Mouse (Mus musculus): ENCODE data around the gene Dnajb12. TPM values are rescaled to one million over a fixed set of nuclear protein-coding genes. Genes with fewer than 3 reads are reported as not detected.
A peak's percentile ranks its signal among the peaks of the same experiment; 100 is the strongest.

Gene Dnajb12
- polyA plus RNA-seq, 1 experiment from 2014 or later = 28.7 TPM

DNA sequence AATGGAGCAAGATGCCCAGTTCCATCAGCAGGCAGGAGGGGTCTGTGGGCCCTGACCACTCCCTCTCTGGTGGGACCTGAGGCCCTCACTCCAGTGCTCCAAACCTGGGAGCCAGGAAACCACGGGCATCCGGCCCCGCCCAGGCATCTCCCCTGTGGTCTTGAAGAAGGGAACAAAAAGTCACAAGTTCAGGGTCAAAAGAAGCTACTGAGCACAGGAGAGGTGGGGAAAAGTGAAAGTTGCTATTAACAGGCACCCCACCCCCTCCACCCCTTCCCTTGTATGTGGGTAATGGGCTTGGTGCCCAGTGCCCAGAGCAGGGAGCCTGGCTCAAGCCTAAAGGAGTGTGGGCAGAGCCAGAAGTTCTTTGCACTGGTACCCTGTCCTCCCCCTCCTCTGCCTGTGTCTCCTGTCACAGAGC is 17.6 kb downstream of the Dnajb12 start:
- H3K9ac ChIP-seq (ENCODE audit: low read depth, low read length) = 0 out of 2 replicates have a peak overlapping the region, but pooled peaks have one; percentile 9
- DNase-seq (ENCODE audit: low spot score) (no peak), ATAC-seq (ENCODE audit: low read depth) (no peak)
- no peak overlapping the region for H3K4me3 ChIP-seq (ENCODE audit: low read depth, low read length)
- H3K4me2 ChIP-seq (ENCODE audit: low read depth, low read length) = no peak overlapping the region
- H3K27me3 ChIP-seq (replicated peaks; ENCODE audit: control insufficient read depth, insufficient read depth, low read length) = no peaks in the 10 kb centered on the region
- no peaks in the 10 kb centered on the region for H3K9me3 ChIP-seq (ENCODE audit: control insufficient read depth, low read length)
- peaks cover 33% of the 10 kb centered on the region for H3K4me1 ChIP-seq (ENCODE audit: control insufficient read depth, insufficient read depth, low read length)
- WGBS = 72% methylated on average over 3 of the region's 3 CpGs
- H3K27ac ChIP-seq (replicated peaks; ENCODE audit: low read depth, low read length) = peak overlapping the region; percentile 78
- peaks cover 63% of the 10 kb centered on the region for H3K36me3 ChIP-seq (ENCODE audit: control insufficient read depth, insufficient read depth, low read length)

DNA sequence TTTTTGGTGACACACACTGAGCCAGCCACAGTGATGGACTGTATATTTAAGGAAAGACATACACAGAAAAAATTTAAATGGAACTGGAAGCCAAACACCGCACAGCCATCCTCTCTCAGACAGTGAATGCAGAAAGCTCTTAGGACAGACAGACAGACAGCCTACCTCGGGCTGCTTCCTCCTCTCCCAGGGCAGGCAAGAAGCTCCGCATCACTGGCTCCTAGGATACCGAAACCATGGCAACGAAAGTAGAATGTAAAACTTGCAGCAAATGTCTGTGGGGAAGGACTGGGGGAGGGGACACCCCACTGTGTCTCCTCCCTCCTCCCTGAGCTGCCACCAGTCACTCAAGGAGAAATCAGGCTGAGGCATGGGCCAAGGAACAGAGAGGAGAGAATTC is 18.2 kb downstream of the Dnajb12 start:
- WGBS = 35% methylated on average over 5 of the region's 5 CpGs
- no peak overlapping the region for H3K4me3 ChIP-seq (ENCODE audit: low read depth, low read length)
- no peak overlapping the region for H3K4me2 ChIP-seq (ENCODE audit: low read depth, low read length)
- 0 out of 2 replicates have a peak overlapping the region, but pooled peaks have one; percentile 9 for H3K9ac ChIP-seq (ENCODE audit: low read depth, low read length)
- H3K27me3 ChIP-seq (replicated peaks; ENCODE audit: control insufficient read depth, insufficient read depth, low read length) = no peaks in the 10 kb centered on the region
- peak; percentile 82 for DNase-seq (ENCODE audit: low spot score)
- H3K27ac ChIP-seq (replicated peaks; ENCODE audit: low read depth, low read length) = peak overlapping the region; percentile 78
- peaks cover 39% of the 10 kb centered on the region for H3K4me1 ChIP-seq (ENCODE audit: control insufficient read depth, insufficient read depth, low read length)
- no peaks in the 10 kb centered on the region for H3K9me3 ChIP-seq (ENCODE audit: control insufficient read depth, low read length)
- no peak for ATAC-seq (ENCODE audit: low read depth)
- H3K36me3 ChIP-seq (ENCODE audit: control insufficient read depth, insufficient read depth, low read length) = peaks cover 58% of the 10 kb centered on the region

DNA sequence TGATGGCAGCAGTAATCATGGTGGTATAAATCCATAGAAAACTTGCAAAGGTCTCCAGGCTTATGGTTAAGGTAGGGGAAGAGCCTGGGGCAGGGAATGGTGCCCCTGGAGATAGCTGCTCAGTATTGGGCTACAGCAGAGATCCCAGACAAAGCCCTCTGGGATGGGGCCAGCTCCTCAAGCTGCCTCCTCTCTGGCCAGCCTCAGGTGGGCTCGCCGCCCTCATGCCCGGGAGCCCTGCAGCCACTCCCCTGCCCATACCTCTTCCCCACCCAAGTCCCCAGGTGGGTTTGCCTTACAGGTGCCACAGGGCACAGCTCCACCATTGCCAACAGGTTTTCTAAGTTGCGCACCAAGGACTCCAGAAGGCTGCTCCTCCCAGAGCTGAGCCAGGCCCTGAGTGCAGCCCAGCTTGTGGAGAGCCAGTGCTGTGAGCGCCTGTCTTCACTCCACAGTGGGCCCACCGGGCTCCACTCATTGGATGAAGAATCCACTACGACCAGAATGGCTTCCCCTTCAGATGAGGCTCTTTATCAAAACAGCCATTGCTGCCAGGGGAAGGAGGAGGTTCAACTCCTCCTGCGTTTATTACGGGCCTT is 18.9 kb downstream of the Dnajb12 start:
- no peak for ATAC-seq (ENCODE audit: low read depth)
- Histone ChIP-seq H3K4me1 (ENCODE audit: control insufficient read depth, insufficient read depth, low read length) (peaks cover 46% of the 10 kb centered on the region), H3K27ac (replicated peaks; ENCODE audit: low read depth, low read length) (peak overlapping the region; percentile 98), H3K9me3 (ENCODE audit: control insufficient read depth, low read length) (no peaks in the 10 kb centered on the region), H3K27me3 (replicated peaks; ENCODE audit: control insufficient read depth, insufficient read depth, low read length) (no peaks in the 10 kb centered on the region), H3K4me2 (ENCODE audit: low read depth, low read length) (no peak overlapping the region), H3K4me3 (ENCODE audit: low read depth, low read length) (no peak overlapping the region), H3K36me3 (ENCODE audit: control insufficient read depth, insufficient read depth, low read length) (peaks cover 52% of the 10 kb centered on the region), H3K9ac (ENCODE audit: low read depth, low read length) (peak overlapping the region; percentile 22; the same call in 1 of the 2 replicates)
- 70% methylated on average over 9 of the region's 9 CpGs for WGBS
- DNase-seq (ENCODE audit: low spot score) = no peak

GRCm38 (mm10) chr10:59898935-59899334 is 19.6 kb downstream of the Dnajb12 start:
- Histone ChIP-seq H3K9me3 (ENCODE audit: control insufficient read depth, low read length) (no peaks in the 10 kb centered on the region), H3K4me1 (ENCODE audit: control insufficient read depth, insufficient read depth, low read length) (peaks cover 51% of the 10 kb centered on the region), H3K36me3 (ENCODE audit: control insufficient read depth, insufficient read depth, low read length) (peaks cover 45% of the 10 kb centered on the region), H3K9ac (ENCODE audit: low read depth, low read length) (peak overlapping the region; percentile 51; the same call in 1 of the 2 replicates), H3K27ac (replicated peaks; ENCODE audit: low read depth, low read length) (peak overlapping the region; percentile 98), H3K4me2 (ENCODE audit: low read depth, low read length) (peak overlapping the region; percentile 43), H3K4me3 (ENCODE audit: low read depth, low read length) (peak overlapping the region; percentile 10; the same call in 1 of the 2 replicates), H3K27me3 (replicated peaks; ENCODE audit: control insufficient read depth, insufficient read depth, low read length) (no peaks in the 10 kb centered on the region)
- DNase-seq (ENCODE audit: low spot score) (no peak), ATAC-seq (ENCODE audit: low read depth) (no peak)
- WGBS = 43% methylated on average over 2 of the region's 2 CpGs

- Histone ChIP-seq H3K27me3 (replicated peaks; ENCODE audit: control insufficient read depth, insufficient read depth, low read length) (no peaks in the 10 kb centered on the region), H3K4me3 (ENCODE audit: low read depth, low read length) (peak overlapping the region; percentile 10; the same call in 1 of the 2 replicates), H3K36me3 (ENCODE audit: control insufficient read depth, insufficient read depth, low read length) (peaks cover 39% of the 10 kb centered on the region), H3K27ac (replicated peaks; ENCODE audit: low read depth, low read length) (peak overlapping the region; percentile 98), H3K9ac (ENCODE audit: low read depth, low read length) (peak overlapping the region; percentile 51), H3K4me1 (ENCODE audit: control insufficient read depth, insufficient read depth, low read length) (peaks cover 51% of the 10 kb centered on the region), H3K4me2 (ENCODE audit: low read depth, low read length) (peak overlapping the region; percentile 43), H3K9me3 (ENCODE audit: control insufficient read depth, low read length) (no peaks in the 10 kb centered on the region)
- 10% methylated on average over 10 of the region's 21 CpGs for WGBS
- peak; percentile 93 for ATAC-seq (ENCODE audit: low read depth)
- DNase-seq (ENCODE audit: low spot score) = peak; percentile 97
Measured at GRCm38 (mm10) chr10:59899341-59900173, 20.2 kb downstream of the Dnajb12 start.

- no peak; the same call in 1 of the 2 replicates for ATAC-seq (ENCODE audit: low read depth)
- 0 out of 2 replicates have a peak overlapping the region, but pooled peaks have one; percentile 51 for H3K9ac ChIP-seq (ENCODE audit: low read depth, low read length)
- peaks cover 51% of the 10 kb centered on the region for H3K4me1 ChIP-seq (ENCODE audit: control insufficient read depth, insufficient read depth, low read length)
- H3K4me3 ChIP-seq (ENCODE audit: low read depth, low read length) = no peak overlapping the region
- H3K4me2 ChIP-seq (ENCODE audit: low read depth, low read length) = peak overlapping the region; percentile 43
- no peaks in the 10 kb centered on the region for H3K9me3 ChIP-seq (ENCODE audit: control insufficient read depth, low read length)
- no peaks in the 10 kb centered on the region for H3K27me3 ChIP-seq (replicated peaks; ENCODE audit: control insufficient read depth, insufficient read depth, low read length)
- no peak for DNase-seq (ENCODE audit: low spot score)
- peaks cover 34% of the 10 kb centered on the region for H3K36me3 ChIP-seq (ENCODE audit: control insufficient read depth, insufficient read depth, low read length)
- 35% methylated on average over 4 of the region's 4 CpGs for WGBS
- H3K27ac ChIP-seq (replicated peaks; ENCODE audit: low read depth, low read length) = peak overlapping the region; percentile 98
Measured at GRCm38 (mm10) chr10:59900174-59900435, 20.7 kb downstream of the Dnajb12 start.

GRCm38 (mm10) chr10:59900939-59901338 is 21.6 kb downstream of the Dnajb12 start:
- Histone ChIP-seq H3K36me3 (ENCODE audit: control insufficient read depth, insufficient read depth, low read length) (peaks cover 26% of the 10 kb centered on the region), H3K4me2 (ENCODE audit: low read depth, low read length) (no peak overlapping the region), H3K27me3 (replicated peaks; ENCODE audit: control insufficient read depth, insufficient read depth, low read length) (no peaks in the 10 kb centered on the region), H3K4me3 (ENCODE audit: low read depth, low read length) (no peak overlapping the region), H3K9me3 (ENCODE audit: control insufficient read depth, low read length) (no peaks in the 10 kb centered on the region), H3K9ac (ENCODE audit: low read depth, low read length) (no peak overlapping the region), H3K4me1 (ENCODE audit: control insufficient read depth, insufficient read depth, low read length) (peaks cover 51% of the 10 kb centered on the region), H3K27ac (replicated peaks; ENCODE audit: low read depth, low read length) (no peak overlapping the region; the same call in 1 of the 2 replicates)
- 54% methylated on average over 4 of the region's 4 CpGs for WGBS
- DNase-seq (ENCODE audit: low spot score) (no peak), ATAC-seq (ENCODE audit: low read depth) (no peak)

DNA sequence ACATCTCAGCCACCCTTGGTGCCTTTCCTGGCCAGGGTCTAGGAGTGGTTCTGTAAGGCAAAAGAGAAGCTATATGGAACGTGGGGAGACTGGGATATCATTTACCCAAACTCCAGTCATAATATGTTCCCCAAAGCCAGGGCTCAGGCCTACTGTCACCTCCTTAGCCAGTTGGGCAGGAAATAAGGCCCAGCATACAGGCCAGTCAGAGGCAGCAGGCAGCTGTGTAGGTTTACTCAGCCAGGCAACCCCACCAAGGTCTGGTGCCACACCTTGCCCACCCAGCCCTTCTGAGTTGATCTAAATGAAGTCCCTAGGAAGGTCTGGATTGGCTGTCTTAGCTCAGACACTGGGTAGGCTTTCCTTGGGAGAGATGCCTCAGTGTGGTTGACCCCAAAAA is 22.1 kb downstream of the Dnajb12 start:
- no peak overlapping the region; the same call in 1 of the 2 replicates for H3K27ac ChIP-seq (replicated peaks; ENCODE audit: low read depth, low read length)

More for the DNA sequence above, 22.1 kb downstream of the Dnajb12 start:
- Histone ChIP-seq H3K4me1 (ENCODE audit: control insufficient read depth, insufficient read depth, low read length) (peaks cover 51% of the 10 kb centered on the region), H3K4me3 (ENCODE audit: low read depth, low read length) (no peak overlapping the region), H3K9me3 (ENCODE audit: control insufficient read depth, low read length) (no peaks in the 10 kb centered on the region), H3K36me3 (ENCODE audit: control insufficient read depth, insufficient read depth, low read length) (peaks cover 21% of the 10 kb centered on the region), H3K27me3 (replicated peaks; ENCODE audit: control insufficient read depth, insufficient read depth, low read length) (no peaks in the 10 kb centered on the region), H3K4me2 (ENCODE audit: low read depth, low read length) (no peak overlapping the region), H3K9ac (ENCODE audit: low read depth, low read length) (no peak overlapping the region)
- DNase-seq (ENCODE audit: low spot score) (no peak), ATAC-seq (ENCODE audit: low read depth) (no peak)
- 76% methylated on average over 1 of the region's 1 CpGs for WGBS
